16 mouse cellular contexts compared by ENCODE assay signal in the genomic region with DNA sequence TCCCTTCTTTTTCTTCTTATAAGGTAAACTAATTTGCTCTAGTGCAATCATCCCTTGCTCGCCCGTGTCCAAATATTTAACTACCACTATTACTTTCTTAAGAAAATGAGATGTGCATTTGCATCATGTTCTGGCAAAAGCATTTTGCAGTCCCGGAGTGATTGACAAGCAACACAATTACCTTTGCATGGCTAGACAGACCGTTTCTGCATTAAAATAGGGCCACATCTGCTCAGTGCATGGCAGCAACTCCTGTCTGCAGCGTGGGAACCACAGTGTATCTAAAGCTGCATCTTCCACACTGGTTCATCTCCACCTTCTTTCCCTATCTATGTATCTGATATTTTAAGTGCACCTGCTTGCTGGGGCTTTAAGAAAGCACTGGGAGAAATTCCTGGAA.
"Had no signal": no experiment of that assay in that cellular context is flagged by ENCODE, and none has a peak within 500 bp of the region (broad histone marks: within the 10 kb centered on the region; RNA-seq: fewer than 3 reads in every experiment).

No protein-coding gene starts in this region.

- H3K4me2 ChIP-seq: liver, embryonic 11.5 days; liver, embryonic 15.5 days; lung, embryonic 14.5 days; neural tube, embryonic 15.5 days had no signal

- DNase-seq: kidney, adult 11 months; kidney, adult 9 months; kidney, postnatal 4 days; lung, embryonic 14.5 days; lung, postnatal 10 days; lung, postnatal 4 days; right cerebral cortex, adult 18-20 months; right cerebral cortex, postnatal 25 days; thymus, postnatal 36 days had no signal

- H3K9ac ChIP-seq: liver, embryonic 15.5 days; lung, embryonic 14.5 days; neural tube, embryonic 15.5 days had no signal

- H3K27ac ChIP-seq: kidney, postnatal 0 days; left cerebral cortex, adult 2 months; limb, embryonic 10.5 days; liver, embryonic 15.5 days; neural tube, embryonic 15.5 days had no signal

- H3K4me3 ChIP-seq: left cerebral cortex, adult 2 months; limb, embryonic 10.5 days; liver, embryonic 15.5 days; myocyte; neural tube, embryonic 15.5 days had no signal

- H3K4me1 ChIP-seq: limb, embryonic 10.5 days; liver, embryonic 15.5 days had no signal

- H3K9me3 ChIP-seq: limb, embryonic 10.5 days; liver, embryonic 15.5 days; neural tube, embryonic 15.5 days had no signal

- H3K27me3 ChIP-seq: liver, embryonic 15.5 days; neural tube, embryonic 15.5 days had no signal

- H3K36me3 ChIP-seq: limb, embryonic 10.5 days; liver, embryonic 15.5 days; neural tube, embryonic 15.5 days had no signal
